Mouse (Mus musculus) fat pad, adult 2 months (tissue): ENCODE measurements around the gene Cox14.
A peak's percentile ranks its signal among the peaks of the same experiment; 100 is the strongest.
"Not testable (repeated sequence)": the region's sequence is repeated elsewhere in the genome, so short reads cannot be mapped to it uniquely, and the experiment has no call there.

ENCODE experiments used
- DNase-seq: peaks from one replicate; pipeline ENCODE4 v3.0.0-alpha.2; 2011; ENCODE audit warnings: low read depth, low spot score; ENCODE audit errors: extremely low read depth

Gene Cox14

DNA sequence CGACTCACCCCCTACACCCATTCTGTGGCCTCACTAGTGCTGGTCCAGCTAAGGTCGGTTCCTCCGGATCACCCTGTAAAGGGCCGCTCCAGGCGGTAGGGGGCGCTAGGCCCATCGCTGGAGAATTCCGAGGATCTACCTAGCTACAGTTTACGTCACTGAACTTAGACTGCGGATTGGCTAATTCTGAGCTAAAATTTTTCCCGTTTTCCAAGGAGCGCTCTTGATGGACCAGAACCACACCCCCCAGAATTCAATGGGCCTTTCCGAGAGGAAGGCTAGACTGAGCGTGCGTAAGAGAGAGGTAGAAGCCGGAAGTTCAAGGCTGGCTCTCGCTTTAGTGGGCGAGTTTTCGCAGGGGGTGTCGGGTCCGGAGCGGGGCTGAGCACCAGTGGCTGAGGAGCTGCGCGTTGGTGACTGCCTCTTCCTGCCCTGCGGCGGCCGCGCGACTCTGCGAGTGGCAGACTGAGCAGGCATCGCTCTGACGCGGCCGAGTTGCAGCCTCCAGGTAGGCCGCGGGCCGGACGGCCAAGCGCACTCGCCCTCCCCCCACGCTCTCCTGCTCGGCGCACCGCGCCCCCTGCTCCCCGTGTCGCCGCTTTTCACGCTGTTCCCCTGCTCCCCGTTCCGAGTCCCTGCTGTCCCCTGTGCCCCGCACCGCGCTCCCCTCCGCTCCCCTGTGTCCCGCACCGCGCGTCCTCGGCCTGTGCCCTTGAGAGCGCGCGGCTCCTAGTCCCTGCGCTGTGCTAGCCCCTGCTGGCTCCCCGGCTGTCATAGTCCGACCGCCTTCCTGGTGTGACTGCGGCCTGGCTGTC lies at the start of gene Cox14:
Cox14 (plus strand) TSS at position 278 of the 815 bp plus-strand sequence.
- DNase-seq = peak; percentile 90

DNA sequence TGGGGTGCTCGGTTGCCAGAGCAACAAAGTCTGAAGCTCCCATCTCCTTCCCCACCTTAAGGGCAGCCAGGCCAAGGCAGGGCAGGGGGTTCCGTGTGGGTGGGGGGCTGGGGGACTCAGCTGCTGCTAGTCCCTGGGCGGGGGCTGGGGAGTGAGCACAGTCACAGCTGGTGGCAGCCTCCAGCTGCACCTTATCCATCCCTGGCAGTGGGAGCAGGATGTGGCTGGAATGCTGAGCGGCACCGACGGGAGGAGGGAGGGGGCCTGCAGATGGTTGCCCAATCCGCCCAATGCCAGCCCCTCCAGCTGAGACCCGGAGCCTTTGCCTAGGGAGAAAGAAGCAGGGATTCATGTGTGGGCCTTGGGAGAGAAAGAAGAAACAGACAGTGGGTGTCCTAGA lies 48.3 kb upstream of the Cox14 start:
- DNase-seq = no peak

DNA sequence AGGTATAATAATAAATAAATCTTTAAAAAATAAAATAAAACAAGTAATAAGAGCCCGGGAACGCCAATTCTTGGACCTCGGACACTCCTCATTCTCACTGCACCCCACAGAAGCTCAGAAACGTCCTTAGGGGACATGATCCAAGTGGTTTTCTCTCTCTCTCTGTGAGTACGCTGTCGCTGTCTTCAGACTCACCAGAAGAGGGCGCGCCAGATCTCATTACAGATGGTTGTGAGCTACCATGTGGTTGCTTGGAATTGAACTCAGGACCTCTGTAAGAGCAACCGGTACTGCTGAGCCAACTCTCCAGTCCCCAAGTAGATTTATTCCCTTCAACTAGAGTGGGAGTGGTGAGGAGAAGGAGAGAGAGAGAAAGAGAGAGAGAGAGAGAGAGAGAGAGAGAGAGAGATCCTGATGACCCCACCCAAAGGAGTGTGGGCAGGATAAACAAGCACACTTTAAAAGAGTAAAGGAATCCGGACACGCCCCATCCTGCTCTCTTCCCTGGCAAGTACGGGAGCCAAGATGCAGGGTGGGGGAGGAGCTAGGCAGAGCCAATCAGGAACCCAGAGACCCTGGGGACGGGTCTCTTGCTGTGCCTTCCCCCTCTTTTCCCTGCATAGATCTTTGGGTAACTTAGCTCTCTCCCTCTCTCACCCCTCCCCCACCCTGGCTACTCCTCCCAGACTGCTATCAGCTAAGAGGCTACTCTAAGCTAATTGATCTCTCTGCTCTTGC lies 47.2 kb upstream of the Cox14 start:
- DNase-seq = no peak

DNA sequence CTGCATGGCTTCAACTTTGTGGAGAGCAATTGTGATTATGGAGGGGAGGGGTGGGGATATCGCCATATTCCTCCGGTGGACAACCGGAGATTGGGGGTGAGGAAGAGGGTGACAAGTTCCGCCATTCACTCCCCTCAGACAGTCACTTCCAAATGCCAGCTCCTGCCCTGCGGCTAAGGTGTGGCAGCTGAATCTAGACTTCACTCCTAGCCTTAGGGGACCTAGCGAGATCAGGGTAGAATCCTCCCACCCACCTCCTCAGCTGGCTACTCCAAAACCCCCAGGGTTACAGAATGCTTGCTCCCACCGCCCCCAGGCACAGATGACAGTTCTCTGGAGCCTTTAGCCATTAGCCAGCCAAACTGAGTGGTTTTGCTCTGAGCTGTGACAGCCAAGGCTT lies 46.4 kb upstream of the Cox14 start:
- DNase-seq = no peak

DNA sequence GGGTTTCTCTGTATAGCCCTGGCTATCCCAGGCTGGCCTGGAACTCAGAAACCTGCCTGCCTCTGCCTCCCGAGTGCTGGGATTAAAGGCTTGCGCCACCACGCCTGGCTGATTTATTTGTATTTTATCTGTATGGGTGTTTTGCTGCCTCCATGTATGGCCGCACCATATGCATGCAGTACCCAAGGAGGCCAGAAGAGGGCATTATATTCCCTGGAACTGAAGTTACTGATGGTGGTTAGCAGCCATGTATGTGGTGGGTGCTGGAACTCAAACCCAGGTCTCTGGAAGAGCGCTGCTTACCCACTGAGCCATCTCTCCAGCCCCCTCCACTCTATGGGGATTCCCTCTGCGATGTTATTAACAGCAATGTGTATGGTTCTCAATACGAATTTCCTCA lies 42.5 kb upstream of the Cox14 start:
- no peak for DNase-seq

DNA sequence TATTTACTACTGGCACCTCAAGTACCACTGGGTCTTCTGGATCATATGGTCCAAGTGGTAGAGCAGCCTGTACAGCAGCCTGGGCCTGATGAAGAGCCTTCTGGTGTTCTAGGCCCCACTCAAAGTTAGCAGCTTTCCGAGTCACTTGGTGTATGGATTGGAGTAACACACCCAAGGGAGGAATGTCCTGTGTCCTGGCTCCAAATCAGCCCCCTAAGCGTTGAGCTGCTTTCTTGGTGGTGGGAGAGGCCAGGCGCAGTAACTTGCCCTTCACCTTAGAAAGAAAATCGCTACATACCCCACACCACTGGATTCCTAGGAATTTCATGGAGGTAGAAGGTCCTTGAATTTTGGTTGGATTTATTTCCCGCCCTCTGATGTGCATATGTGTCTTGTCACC lies 41.3 kb upstream of the Cox14 start:
- no peak for DNase-seq

DNA sequence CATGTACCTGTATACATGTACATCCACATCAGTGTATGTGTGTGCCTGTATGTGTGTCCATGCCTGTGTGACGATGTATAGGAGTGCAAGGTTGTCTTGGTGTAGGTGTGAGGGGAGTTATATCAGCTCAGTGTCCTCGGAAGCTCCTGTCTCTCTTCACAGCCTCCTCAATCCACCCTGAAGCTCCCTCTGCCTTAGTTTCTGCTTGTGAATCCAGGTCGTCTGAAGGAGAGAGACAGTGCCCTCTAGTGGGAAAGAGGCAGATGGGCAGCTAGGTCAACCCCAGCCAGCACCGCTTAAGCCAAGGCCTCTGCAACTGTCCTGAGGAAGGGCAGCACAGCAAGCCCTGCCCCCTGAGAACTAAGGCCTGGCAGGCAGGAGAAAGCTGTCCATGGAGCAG lies 36.7 kb upstream of the Cox14 start:
- no peak for DNase-seq

DNA sequence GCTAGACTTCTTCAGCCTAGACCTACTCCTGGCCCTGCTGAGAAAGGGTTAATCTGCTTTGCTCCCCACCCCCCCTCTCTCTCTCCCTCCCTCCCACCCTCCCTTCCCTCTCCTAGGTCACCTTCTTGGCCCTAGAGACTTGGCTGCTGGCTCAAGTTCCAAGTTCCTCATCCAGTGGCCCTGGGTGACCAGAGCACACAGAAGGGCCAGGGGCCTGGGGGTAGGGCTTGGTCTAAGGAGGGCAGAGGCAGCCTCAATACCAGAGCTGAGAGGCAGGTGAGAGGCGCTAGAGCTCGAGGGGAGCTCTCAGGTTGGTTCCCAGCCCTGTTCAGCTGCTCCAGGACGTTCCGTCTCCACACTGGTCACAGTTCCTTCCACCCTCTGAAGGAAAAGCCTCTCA lies 34.5 kb upstream of the Cox14 start:
- DNase-seq = no peak

DNA sequence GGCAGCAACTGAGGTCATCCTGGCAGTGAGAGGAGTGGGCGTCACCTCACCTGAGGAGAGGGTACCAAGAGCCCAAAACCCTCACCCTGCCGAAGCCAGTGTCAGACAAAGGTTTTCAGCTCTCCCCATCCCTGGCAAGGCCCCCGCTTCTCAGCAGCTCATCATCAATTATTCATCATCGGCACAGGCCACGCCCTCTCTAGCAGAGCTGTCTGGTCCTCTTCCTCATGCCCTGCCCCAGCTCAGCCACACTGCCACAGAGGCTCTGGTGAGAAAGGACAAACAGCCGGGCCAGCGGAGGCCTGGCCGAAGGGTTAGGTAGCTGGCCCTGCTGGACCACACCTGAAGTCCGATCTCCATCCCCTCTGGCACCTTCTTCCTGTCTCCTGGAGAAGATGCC lies 33.4 kb upstream of the Cox14 start:
- no peak for DNase-seq

DNA sequence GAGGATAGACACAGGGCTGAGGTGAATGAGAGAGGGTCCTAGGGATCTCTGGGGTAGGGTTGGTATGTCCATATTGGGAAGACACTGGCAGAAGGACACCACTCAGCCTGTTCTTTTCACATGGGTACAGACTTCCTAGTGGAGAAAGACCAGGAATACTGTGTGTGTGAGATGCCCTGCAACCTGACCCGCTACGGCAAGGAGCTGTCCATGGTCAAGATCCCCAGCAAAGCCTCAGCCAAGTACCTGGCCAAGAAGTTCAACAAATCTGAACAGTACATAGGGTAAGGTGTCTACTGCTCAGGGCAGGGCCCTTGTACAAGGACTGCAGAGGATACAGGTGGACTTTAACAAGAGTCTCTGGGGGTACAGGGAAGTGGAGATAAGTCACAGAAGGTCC lies 28.1 kb upstream of the Cox14 start:
- no peak for DNase-seq

DNA sequence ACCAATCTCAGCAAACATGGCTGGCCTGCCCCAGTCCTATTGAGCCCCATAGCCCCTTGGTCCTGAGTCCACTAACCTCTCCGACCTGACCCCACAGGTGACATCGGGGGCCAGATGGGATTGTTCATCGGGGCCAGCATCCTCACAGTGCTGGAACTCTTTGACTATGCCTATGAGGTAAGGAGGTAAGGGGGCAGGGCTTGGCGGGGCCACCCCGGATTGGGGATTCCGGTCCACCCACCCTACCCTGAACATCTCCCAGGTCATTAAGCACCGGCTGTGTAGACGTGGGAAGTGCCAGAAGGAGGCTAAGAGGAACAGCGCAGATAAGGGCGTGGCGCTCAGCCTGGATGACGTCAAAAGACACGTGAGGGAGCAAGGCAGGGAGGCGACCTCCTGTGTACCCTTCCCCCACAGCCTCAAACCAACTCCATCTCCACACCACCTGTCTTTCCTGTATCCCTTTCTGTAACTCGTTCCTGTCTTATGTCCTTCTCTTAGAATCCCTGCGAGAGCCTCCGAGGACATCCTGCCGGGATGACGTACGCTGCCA lies 26.8 kb upstream of the Cox14 start:
- no peak for DNase-seq

DNA sequence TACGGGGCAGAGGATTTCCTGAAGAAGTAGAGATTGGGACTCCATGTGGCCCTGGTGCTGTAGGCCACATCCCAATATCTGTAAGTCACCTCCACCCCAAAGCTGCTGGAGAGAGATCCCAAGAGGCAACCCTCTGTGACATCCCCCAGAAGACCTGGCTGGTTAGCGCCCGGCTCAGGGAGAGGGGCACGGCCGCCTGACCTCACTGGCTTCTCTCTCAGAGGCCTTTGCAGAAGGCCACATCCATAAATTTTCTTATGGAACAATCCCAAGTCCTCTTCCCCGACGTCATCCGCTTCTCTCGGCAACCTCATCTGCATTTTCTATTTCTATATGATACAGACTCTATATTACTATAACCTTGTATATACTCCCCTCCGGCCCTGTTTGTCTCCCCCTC lies 25.7 kb upstream of the Cox14 start:
- no peak for DNase-seq

DNA sequence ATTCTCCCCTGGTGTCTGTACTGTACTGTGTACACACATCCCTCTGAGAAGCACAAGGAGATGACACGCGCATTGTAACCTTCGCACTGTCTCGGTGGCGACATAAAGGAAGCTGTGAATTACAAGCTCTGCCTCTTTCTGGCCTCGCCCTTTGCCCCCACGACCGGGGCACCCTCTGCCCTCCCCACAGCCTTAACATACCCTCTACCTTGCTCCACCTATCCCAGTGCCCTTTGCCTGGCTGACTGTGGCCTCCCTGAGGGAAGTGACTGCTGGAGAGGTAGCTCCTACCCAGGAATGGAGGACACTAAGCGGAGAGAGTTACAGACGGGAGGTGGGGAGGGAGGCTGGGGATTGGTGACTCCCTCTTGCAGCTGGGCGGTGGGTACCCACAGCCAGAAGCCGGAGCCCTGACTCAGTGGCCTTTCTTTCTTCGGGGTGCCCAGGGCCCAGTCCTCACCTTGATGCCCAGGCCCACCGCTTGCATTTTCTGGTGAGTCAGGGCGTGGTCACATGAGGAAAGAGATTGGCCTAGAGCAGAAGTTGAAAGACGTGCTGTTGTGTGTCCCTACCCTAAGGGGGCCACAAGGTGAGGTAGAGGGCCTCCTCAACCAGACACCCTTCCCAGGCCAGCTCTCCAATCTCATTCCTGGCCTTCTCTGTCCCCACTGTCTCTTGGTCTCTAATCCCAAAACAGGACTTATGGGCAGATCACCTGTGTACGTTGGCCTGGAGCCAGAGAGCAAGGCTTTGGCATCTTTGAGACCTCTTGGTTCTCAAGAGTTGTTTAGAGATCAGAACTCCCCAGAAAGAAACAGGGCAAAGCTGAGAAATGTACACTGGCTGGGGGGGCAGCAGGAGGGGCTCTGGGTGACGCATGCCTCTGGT lies 25.0 kb upstream of the Cox14 start:
- DNase-seq = no peak

DNA sequence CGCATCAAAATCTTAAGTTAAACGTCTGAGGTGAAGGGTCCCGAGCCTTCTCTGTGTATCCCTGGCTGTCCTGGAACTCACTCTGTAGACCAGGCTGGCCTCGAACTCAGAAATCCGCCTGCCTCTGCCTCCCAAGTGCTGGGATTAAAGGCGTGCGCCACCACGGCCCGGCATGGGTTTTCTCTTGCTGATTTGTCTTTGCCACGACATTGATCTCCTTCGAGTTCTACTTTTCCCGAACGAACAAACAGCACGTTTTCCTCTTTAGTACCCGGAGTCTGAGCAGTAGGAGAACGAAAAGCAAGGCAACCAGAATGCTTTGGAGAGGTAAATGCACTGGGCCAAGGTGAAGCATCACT lies 23.8 kb upstream of the Cox14 start:
- not testable (repeated sequence) for DNase-seq

DNA sequence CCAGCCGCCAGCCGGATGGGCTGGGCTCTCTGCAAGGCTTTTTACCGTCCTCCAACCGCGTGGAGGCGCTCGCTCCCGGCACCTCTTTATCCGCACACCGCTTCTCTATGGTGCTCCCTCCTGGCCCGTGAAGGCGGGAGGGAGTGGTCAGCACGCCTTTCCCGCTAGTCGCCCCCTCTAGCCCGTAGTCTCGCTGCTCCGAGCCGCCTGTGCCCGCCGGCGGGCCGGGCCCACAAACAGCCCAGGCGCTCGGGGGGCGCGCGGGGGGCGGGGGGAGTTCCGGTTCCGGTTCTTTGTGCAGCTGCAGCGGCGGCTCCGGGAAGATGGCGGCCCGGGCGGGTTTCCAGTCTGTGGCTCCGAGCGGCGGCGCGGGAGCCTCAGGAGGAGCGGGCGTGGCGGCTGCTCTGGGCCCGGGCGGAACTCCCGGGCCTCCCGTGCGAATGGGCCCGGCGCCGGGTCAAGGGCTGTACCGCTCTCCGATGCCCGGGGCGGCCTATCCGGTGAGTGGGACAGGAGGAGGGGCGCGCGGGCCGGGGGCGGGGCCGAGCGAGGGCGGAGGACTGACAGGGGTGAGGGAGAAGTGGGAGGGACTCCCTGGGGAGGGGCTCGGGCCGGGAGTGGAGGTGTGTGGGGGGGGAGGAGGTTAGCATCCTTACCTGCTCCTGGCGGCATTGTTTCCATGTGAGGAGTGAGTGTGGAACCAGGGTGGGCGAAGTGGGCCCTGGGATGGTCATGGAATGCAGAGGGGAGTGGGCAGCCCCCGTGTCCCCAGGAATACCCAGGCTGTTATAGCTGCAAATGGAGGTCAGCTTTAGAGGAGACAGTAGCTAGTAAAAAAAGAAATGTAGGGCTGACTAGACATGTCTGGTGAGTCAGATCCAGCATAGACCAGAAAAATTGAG lies 23.2 kb upstream of the Cox14 start, which contains the start of gene Smarcd1:
Smarcd1 (plus strand) TSS at position 131 of the 902 bp plus-strand sequence.
- no peak for DNase-seq

DNA sequence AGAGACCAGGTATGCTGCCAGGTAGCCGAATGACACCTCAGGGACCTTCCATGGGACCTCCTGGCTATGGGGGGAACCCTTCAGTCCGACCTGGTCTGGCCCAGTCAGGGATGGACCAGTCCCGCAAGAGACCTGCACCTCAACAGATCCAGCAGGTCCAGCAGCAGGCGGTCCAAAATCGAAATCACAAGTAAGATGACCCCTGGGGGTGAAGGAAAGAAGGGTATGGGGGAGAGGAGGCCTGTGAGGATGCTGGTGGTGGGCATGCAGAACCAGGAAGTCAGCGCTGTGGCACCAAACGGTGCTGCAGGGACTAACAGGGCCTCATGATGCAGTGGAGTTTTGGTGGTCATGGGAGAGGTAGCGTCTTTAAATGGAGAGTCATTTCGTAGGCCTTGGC lies 22.3 kb upstream of the Cox14 start:
- DNase-seq = no peak

DNA sequence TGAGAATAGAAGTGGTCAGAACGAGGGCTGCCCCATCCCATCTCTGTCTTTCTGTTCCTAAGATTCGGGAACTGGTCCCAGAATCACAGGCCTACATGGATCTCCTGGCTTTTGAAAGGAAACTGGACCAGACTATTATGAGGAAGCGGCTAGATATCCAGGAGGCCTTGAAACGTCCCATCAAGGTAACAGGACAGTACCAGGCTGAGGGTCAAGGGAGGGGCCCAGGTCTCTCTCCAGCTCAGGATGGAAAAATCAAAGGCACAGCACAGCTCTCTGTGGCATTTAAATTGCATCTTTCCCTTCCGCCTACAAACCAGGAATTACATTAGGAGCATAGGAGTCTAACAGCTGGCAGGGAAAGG lies 21.8 kb upstream of the Cox14 start:
- no peak for DNase-seq

DNA sequence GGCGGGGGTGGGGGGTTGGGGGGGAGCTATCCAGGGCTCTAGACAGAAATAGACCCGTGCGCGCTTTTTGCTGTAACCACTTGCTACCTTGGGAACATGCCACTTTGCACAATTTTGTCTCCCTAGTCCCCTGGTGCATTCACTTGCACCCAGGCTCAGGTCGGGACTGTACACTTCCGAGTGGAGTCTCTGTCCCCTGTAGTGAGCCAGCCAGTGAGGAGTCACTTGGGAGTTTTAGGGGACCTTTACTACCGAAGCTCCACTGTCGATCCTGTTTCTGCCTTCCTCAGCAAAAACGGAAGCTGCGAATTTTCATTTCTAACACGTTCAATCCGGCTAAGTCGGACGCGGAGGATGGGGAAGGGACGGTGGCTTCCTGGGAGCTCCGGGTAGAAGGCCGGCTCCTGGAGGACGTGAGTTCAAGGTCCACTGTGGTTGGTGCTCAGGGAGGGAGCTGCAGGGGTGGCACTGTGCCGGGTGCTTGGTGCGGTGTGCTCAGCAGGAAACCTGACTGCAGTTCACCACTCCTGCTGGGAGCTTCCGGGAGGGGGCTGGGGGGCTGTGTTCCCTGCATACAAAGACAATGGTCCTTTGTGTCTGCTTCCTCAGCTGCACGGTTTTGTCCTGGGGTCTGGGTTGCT lies 21.3 kb upstream of the Cox14 start:
- DNase-seq = no peak

DNA sequence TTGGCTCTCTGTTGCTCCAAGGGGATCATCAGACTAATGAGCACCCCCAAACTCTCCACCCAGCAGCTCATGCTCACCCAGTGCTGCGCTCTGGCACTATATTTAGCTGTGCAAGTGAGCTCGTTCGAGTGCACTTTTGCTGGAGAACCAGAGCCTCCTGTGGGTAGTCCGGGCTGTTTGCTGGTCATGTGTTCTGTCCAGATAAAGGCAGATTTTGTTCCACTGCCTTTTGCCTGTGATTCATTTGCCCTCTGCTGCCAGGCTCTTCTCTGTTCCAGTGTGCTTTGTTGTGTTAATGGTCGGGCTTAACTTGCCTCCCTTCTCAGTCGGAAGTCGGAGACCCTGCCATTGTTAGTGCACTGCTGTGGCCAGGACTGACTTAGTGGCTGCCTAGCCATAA lies 20.5 kb upstream of the Cox14 start:
- DNase-seq = no peak
